Mouse (Mus musculus): Measurements from ENCODE around the gene Supt4a. TPM values are rescaled to one million over a fixed set of nuclear protein-coding genes. Genes with fewer than 3 reads are reported as not detected.

Gene Supt4a
- polyA plus RNA-seq, 1 experiment from 2014 or later: 116 TPM

GRCm38 (mm10) chr11:87752307-87752706 is 15.0 kb downstream of the Supt4a start:
- H3K36me3 ChIP-seq (ENCODE audit: control insufficient read depth, insufficient read depth, low read length): no peaks in the 10 kb centered on the region
- no peak for ATAC-seq (ENCODE audit: insufficient read depth, low FRiP score)
- H3K9ac ChIP-seq (ENCODE audit: low read length): no peak overlapping the region
- H3K4me3 ChIP-seq (replicated peaks; ENCODE audit: low read length): no peak overlapping the region
- no peaks in the 10 kb centered on the region for H3K27me3 ChIP-seq (ENCODE audit: control insufficient read depth, insufficient read depth, low read length)
- peak overlapping the region; percentile 57; the same call in 1 of the 2 replicates for H3K27ac ChIP-seq (ENCODE audit: low read length)
- no peaks in the 10 kb centered on the region for H3K9me3 ChIP-seq (replicated peaks; ENCODE audit: control insufficient read depth, low read length)
- H3K4me2 ChIP-seq (ENCODE audit: low read depth, low read length): 0 out of 2 replicates have a peak overlapping the region, but pooled peaks have one; percentile 9
- peaks cover 15% of the 10 kb centered on the region; the same call in 1 of the 2 replicates for H3K4me1 ChIP-seq (ENCODE audit: control insufficient read depth, insufficient read depth, low read length)
- 66% methylated on average over 1 of the region's 1 CpGs for WGBS

- Histone ChIP-seq H3K4me1 (ENCODE audit: control insufficient read depth, insufficient read depth, low read length) (peaks cover 15% of the 10 kb centered on the region; the same call in 1 of the 2 replicates), H3K27me3 (ENCODE audit: control insufficient read depth, insufficient read depth, low read length) (no peaks in the 10 kb centered on the region), H3K4me3 (replicated peaks; ENCODE audit: low read length) (no peak overlapping the region), H3K9ac (ENCODE audit: low read length) (no peak overlapping the region), H3K4me2 (ENCODE audit: low read depth, low read length) (no peak overlapping the region), H3K36me3 (ENCODE audit: control insufficient read depth, insufficient read depth, low read length) (no peaks in the 10 kb centered on the region), H3K9me3 (replicated peaks; ENCODE audit: control insufficient read depth, low read length) (no peaks in the 10 kb centered on the region), H3K27ac (ENCODE audit: low read length) (no peak overlapping the region)
- WGBS: 78% methylated on average over 8 of the region's 8 CpGs
- ATAC-seq (ENCODE audit: insufficient read depth, low FRiP score): no peak
Measured at GRCm38 (mm10) chr11:87753255-87753654, 15.9 kb downstream of the Supt4a start.

GRCm38 (mm10) chr11:87753891-87754501 is 16.6 kb downstream of the Supt4a start:
- Histone ChIP-seq H3K9ac (ENCODE audit: low read length) (no peak overlapping the region), H3K36me3 (ENCODE audit: control insufficient read depth, insufficient read depth, low read length) (no peaks in the 10 kb centered on the region), H3K27ac (ENCODE audit: low read length) (no peak overlapping the region), H3K4me2 (ENCODE audit: low read depth, low read length) (no peak overlapping the region), H3K9me3 (replicated peaks; ENCODE audit: control insufficient read depth, low read length) (no peaks in the 10 kb centered on the region), H3K27me3 (ENCODE audit: control insufficient read depth, insufficient read depth, low read length) (no peaks in the 10 kb centered on the region), H3K4me1 (ENCODE audit: control insufficient read depth, insufficient read depth, low read length) (peaks cover 8% of the 10 kb centered on the region; the same call in 1 of the 2 replicates), H3K4me3 (replicated peaks; ENCODE audit: low read length) (no peak overlapping the region)
- ATAC-seq (ENCODE audit: insufficient read depth, low FRiP score): no peak
- WGBS: 85% methylated on average over 5 of the region's 5 CpGs

GRCm38 (mm10) chr11:87754603-87755002 is 17.3 kb downstream of the Supt4a start:
- no peaks in the 10 kb centered on the region for H3K27me3 ChIP-seq (ENCODE audit: control insufficient read depth, insufficient read depth, low read length)
- H3K4me3 ChIP-seq (replicated peaks; ENCODE audit: low read length): no peak overlapping the region
- H3K4me2 ChIP-seq (ENCODE audit: low read depth, low read length): no peak overlapping the region
- WGBS: 62% methylated on average over 5 of the region's 5 CpGs
- H3K9ac ChIP-seq (ENCODE audit: low read length): no peak overlapping the region
- no peak for ATAC-seq (ENCODE audit: insufficient read depth, low FRiP score)
- H3K27ac ChIP-seq (ENCODE audit: low read length): peak overlapping the region; percentile 2; the same call in 1 of the 2 replicates
- no peaks in the 10 kb centered on the region for H3K36me3 ChIP-seq (ENCODE audit: control insufficient read depth, insufficient read depth, low read length)
- peaks cover 3% of the 10 kb centered on the region; the same call in 1 of the 2 replicates for H3K4me1 ChIP-seq (ENCODE audit: control insufficient read depth, insufficient read depth, low read length)
- H3K9me3 ChIP-seq (replicated peaks; ENCODE audit: control insufficient read depth, low read length): no peaks in the 10 kb centered on the region

GRCm38 (mm10) chr11:87755360-87756017 is 18.1 kb downstream of the Supt4a start:
- Histone ChIP-seq H3K4me3 (replicated peaks; ENCODE audit: low read length) (peak overlapping the region; percentile 34), H3K27ac (ENCODE audit: low read length) (no peak overlapping the region), H3K36me3 (ENCODE audit: control insufficient read depth, insufficient read depth, low read length) (no peaks in the 10 kb centered on the region), H3K9me3 (replicated peaks; ENCODE audit: control insufficient read depth, low read length) (no peaks in the 10 kb centered on the region), H3K9ac (ENCODE audit: low read length) (no peak overlapping the region), H3K27me3 (ENCODE audit: control insufficient read depth, insufficient read depth, low read length) (peaks cover 5% of the 10 kb centered on the region), H3K4me1 (ENCODE audit: control insufficient read depth, insufficient read depth, low read length) (no peaks in the 10 kb centered on the region; the same call in 1 of the 2 replicates), H3K4me2 (ENCODE audit: low read depth, low read length) (no peak overlapping the region)
- peak; percentile 52; the same call in 1 of the 2 replicates for ATAC-seq (ENCODE audit: insufficient read depth, low FRiP score)
- 67% methylated on average over 17 of the region's 17 CpGs for WGBS

- WGBS: 84% methylated on average over 15 of the region's 15 CpGs
- H3K27me3 ChIP-seq (ENCODE audit: control insufficient read depth, insufficient read depth, low read length): peaks cover 14% of the 10 kb centered on the region
- H3K36me3 ChIP-seq (ENCODE audit: control insufficient read depth, insufficient read depth, low read length): no peaks in the 10 kb centered on the region
- H3K9me3 ChIP-seq (replicated peaks; ENCODE audit: control insufficient read depth, low read length): no peaks in the 10 kb centered on the region
- ATAC-seq (ENCODE audit: insufficient read depth, low FRiP score): peak; percentile 45
- no peaks in the 10 kb centered on the region; the same call in 1 of the 2 replicates for H3K4me1 ChIP-seq (ENCODE audit: control insufficient read depth, insufficient read depth, low read length)
- no peak overlapping the region; the same call in 1 of the 2 replicates for H3K9ac ChIP-seq (ENCODE audit: low read length)
- H3K27ac ChIP-seq (ENCODE audit: low read length): no peak overlapping the region; the same call in 1 of the 2 replicates
- H3K4me3 ChIP-seq (replicated peaks; ENCODE audit: low read length): peak overlapping the region; percentile 34
- H3K4me2 ChIP-seq (ENCODE audit: low read depth, low read length): no peak overlapping the region
Measured at GRCm38 (mm10) chr11:87756251-87756820, 19.0 kb downstream of the Supt4a start.

- Histone ChIP-seq H3K27me3 (ENCODE audit: control insufficient read depth, insufficient read depth, low read length) (peaks cover 23% of the 10 kb centered on the region), H3K9me3 (replicated peaks; ENCODE audit: control insufficient read depth, low read length) (no peaks in the 10 kb centered on the region), H3K4me3 (replicated peaks; ENCODE audit: low read length) (peak overlapping the region; percentile 34), H3K36me3 (ENCODE audit: control insufficient read depth, insufficient read depth, low read length) (no peaks in the 10 kb centered on the region), H3K4me1 (ENCODE audit: control insufficient read depth, insufficient read depth, low read length) (no peaks in the 10 kb centered on the region; the same call in 1 of the 2 replicates), H3K9ac (ENCODE audit: low read length) (no peak overlapping the region), H3K27ac (ENCODE audit: low read length) (no peak overlapping the region; the same call in 1 of the 2 replicates), H3K4me2 (ENCODE audit: low read depth, low read length) (peak overlapping the region; percentile 2; the same call in 1 of the 2 replicates)
- WGBS: 80% methylated on average over 25 of the region's 25 CpGs
- ATAC-seq (ENCODE audit: insufficient read depth, low FRiP score): no peak
Measured at GRCm38 (mm10) chr11:87757001-87757954, 19.9 kb downstream of the Supt4a start.

GRCm38 (mm10) chr11:87758161-87758911 is 21.0 kb downstream of the Supt4a start:
- no peak for ATAC-seq (ENCODE audit: insufficient read depth, low FRiP score)
- Histone ChIP-seq H3K27me3 (ENCODE audit: control insufficient read depth, insufficient read depth, low read length) (peaks cover 34% of the 10 kb centered on the region), H3K4me1 (ENCODE audit: control insufficient read depth, insufficient read depth, low read length) (no peaks in the 10 kb centered on the region; the same call in 1 of the 2 replicates), H3K9me3 (replicated peaks; ENCODE audit: control insufficient read depth, low read length) (no peaks in the 10 kb centered on the region), H3K27ac (ENCODE audit: low read length) (no peak overlapping the region), H3K4me2 (ENCODE audit: low read depth, low read length) (no peak overlapping the region), H3K9ac (ENCODE audit: low read length) (no peak overlapping the region), H3K4me3 (replicated peaks; ENCODE audit: low read length) (no peak overlapping the region), H3K36me3 (ENCODE audit: control insufficient read depth, insufficient read depth, low read length) (no peaks in the 10 kb centered on the region)
- WGBS: 74% methylated on average over 7 of the region's 7 CpGs
